ENCODE assay signal across 10 mouse cellular contexts in the genomic region with DNA sequence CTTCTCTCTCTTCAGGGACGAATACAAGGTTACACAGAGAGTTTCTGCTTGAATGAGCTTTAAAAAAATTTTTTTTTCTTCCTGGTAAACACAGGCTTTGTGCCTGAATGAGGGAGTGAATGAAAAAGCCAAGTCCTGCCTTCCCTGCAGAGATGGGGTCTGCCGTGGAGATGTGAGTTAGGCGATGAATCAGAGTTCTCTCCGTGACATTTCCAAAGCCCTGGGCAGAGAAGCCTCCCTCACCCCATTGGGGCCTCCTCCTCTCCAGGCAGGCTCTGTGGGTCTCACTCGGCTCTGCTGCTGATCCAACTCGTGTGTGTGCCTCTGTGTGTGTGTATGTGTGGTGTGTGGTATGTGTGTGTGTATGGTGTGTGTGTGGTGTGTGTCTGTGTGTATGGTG.
DNase-seq lines count a peak whose midpoint lies in the region; ATAC-seq and TF ChIP-seq lines count a peak whose summit lies in the region.
"Had no signal": no experiment of that assay in that cellular context is flagged by ENCODE, and none has a peak within 500 bp of the region (broad histone marks: within the 10 kb centered on the region; RNA-seq: fewer than 3 reads in every experiment).

No protein-coding gene starts in this region.

- no peaks in the 10 kb centered on the region for H3K4me1 ChIP-seq in intestine, embryonic 15.5 days (replicated peaks)
- no peaks in the 10 kb centered on the region for H3K4me1 ChIP-seq in intestine, postnatal 0 days (replicated peaks; ENCODE audit: control insufficient read depth, insufficient read depth, low read length)
- no peaks in the 10 kb centered on the region for H3K4me1 ChIP-seq in G1E (ENCODE audit: insufficient read depth, low read depth, low read length)
- H3K4me1 ChIP-seq in forebrain, embryonic 10.5 days, result peaks cover 31% of the 10 kb centered on the region
- peaks cover 31% of the 10 kb centered on the region for H3K4me1 ChIP-seq in midbrain, embryonic 10.5 days
- H3K4me1 ChIP-seq: limb, embryonic 13.5 days had no signal

- 31% methylated on average over 6 of the region's 6 CpGs for WGBS in intestine, embryonic 15.5 days
- 45% methylated on average over 6 of the region's 6 CpGs for WGBS in intestine, postnatal 0 days
- 37% methylated on average over 6 of the region's 6 CpGs for WGBS in forebrain, embryonic 10.5 days
- 46% methylated on average over 6 of the region's 6 CpGs for WGBS in midbrain, embryonic 10.5 days

- no peak overlapping the region for H3K27ac ChIP-seq in intestine, embryonic 15.5 days
- no peak overlapping the region for H3K27ac ChIP-seq in intestine, postnatal 0 days (ENCODE audit: low read depth, low read length)
- peak overlapping the region; percentile 77 for H3K27ac ChIP-seq in forebrain, embryonic 10.5 days
- peak overlapping the region; percentile 71 for H3K27ac ChIP-seq in midbrain, embryonic 10.5 days (replicated peaks)
- H3K27ac ChIP-seq: embryonic facial prominence, embryonic 15.5 days; limb, embryonic 13.5 days had no signal

- H3K4me2 ChIP-seq in intestine, embryonic 15.5 days (replicated peaks), result no peak overlapping the region
- no peak overlapping the region for H3K4me2 ChIP-seq in intestine, postnatal 0 days (replicated peaks; ENCODE audit: low read depth)
- H3K4me2 ChIP-seq: embryonic facial prominence, embryonic 15.5 days; limb, embryonic 13.5 days had no signal

- peak; percentile 43 for ATAC-seq in intestine, embryonic 15.5 days
- no peak for ATAC-seq in intestine, postnatal 0 days
- no peak for ATAC-seq in G1E (ENCODE audit: extremely low read depth, insufficient number of reproducible peaks, low FRiP score, poor library complexity, severe bottlenecking)

- H3K9ac ChIP-seq in intestine, embryonic 15.5 days, result no peak overlapping the region
- no peak overlapping the region for H3K9ac ChIP-seq in intestine, postnatal 0 days (ENCODE audit: low read depth, low read length)
- H3K9ac ChIP-seq: embryonic facial prominence, embryonic 15.5 days; limb, embryonic 13.5 days had no signal

- no peaks in the 10 kb centered on the region for H3K36me3 ChIP-seq in intestine, embryonic 15.5 days
- no peaks in the 10 kb centered on the region for H3K36me3 ChIP-seq in intestine, postnatal 0 days (ENCODE audit: control insufficient read depth, insufficient read depth)
- H3K36me3 ChIP-seq in G1E (replicated peaks), result no peaks in the 10 kb centered on the region
- no peaks in the 10 kb centered on the region for H3K36me3 ChIP-seq in forebrain, embryonic 10.5 days (replicated peaks)
- H3K36me3 ChIP-seq in midbrain, embryonic 10.5 days, result no peaks in the 10 kb centered on the region
- H3K36me3 ChIP-seq: embryonic facial prominence, embryonic 15.5 days; limb, embryonic 13.5 days had no signal

- no peak overlapping the region for H3K4me3 ChIP-seq in intestine, embryonic 15.5 days (replicated peaks)
- H3K4me3 ChIP-seq in intestine, postnatal 0 days (ENCODE audit: low read depth, low read length), result no peak overlapping the region
- H3K4me3 ChIP-seq in G1E (ENCODE audit: low read depth, low read length), result peak overlapping the region; percentile 4; the same call in 1 of the 2 replicates
- no peak overlapping the region for H3K4me3 ChIP-seq in forebrain, embryonic 10.5 days
- H3K4me3 ChIP-seq in midbrain, embryonic 10.5 days, result no peak overlapping the region
- H3K4me3 ChIP-seq: embryonic facial prominence, embryonic 15.5 days; limb, embryonic 13.5 days had no signal

- no peaks in the 10 kb centered on the region for H3K9me3 ChIP-seq in intestine, embryonic 15.5 days
- no peaks in the 10 kb centered on the region for H3K9me3 ChIP-seq in intestine, postnatal 0 days (ENCODE audit: control insufficient read depth)
- peaks cover 62% of the 10 kb centered on the region for H3K9me3 ChIP-seq in G1E (replicated peaks)
- no peaks in the 10 kb centered on the region for H3K9me3 ChIP-seq in forebrain, embryonic 10.5 days
- no peaks in the 10 kb centered on the region for H3K9me3 ChIP-seq in midbrain, embryonic 10.5 days (replicated peaks)
- H3K9me3 ChIP-seq: embryonic facial prominence, embryonic 15.5 days; limb, embryonic 13.5 days had no signal

- TF ChIP-seq CTCF in intestine, postnatal 0 days (IDR thresholded peaks at IDR 0.05; ENCODE audit: low read depth), result no peak
- TF ChIP-seq CTCF in G1E (IDR thresholded peaks at IDR 0.05; ENCODE audit: low read depth, low read length), result no peak

- DNase-seq in G1E (ENCODE audit: low spot score), result no peak
- DNase-seq in forebrain, embryonic 10.5 days (ENCODE audit: extremely low spot score, low spot score), result no peak
- no peak for DNase-seq in midbrain, embryonic 10.5 days (ENCODE audit: low spot score)
- DNase-seq in lung, postnatal 14 days, result no peak
- DNase-seq in spleen, postnatal 4 days (ENCODE audit: low spot score in 2 of 2), result no peak
- no peak for DNase-seq in testis, postnatal 10 days (ENCODE audit: low spot score)

- no peaks in the 10 kb centered on the region for H3K27me3 ChIP-seq in intestine, embryonic 15.5 days (replicated peaks)
- no peaks in the 10 kb centered on the region for H3K27me3 ChIP-seq in intestine, postnatal 0 days (replicated peaks; ENCODE audit: control insufficient read depth, insufficient read depth, low read length)
- H3K27me3 ChIP-seq in G1E (ENCODE audit: insufficient read depth, low read length), result no peaks in the 10 kb centered on the region
- no peaks in the 10 kb centered on the region for H3K27me3 ChIP-seq in forebrain, embryonic 10.5 days (ENCODE audit: poor library complexity, severe bottlenecking)
- no peaks in the 10 kb centered on the region for H3K27me3 ChIP-seq in midbrain, embryonic 10.5 days (ENCODE audit: low read depth, poor library complexity, severe bottlenecking)
- H3K27me3 ChIP-seq: embryonic facial prominence, embryonic 15.5 days; limb, embryonic 13.5 days had no signal

Comparison
In these comparisons a context has a peak if more than half of its experiments do, and no peak if none do; other contexts are left out.
1. H3K27ac ChIP-seq: peak in forebrain, embryonic 10.5 days (single experiment) and midbrain, embryonic 10.5 days (single experiment); none in intestine, embryonic 15.5 days (single experiment) and intestine, postnatal 0 days (single experiment).